Mouse (Mus musculus): Measurements from ENCODE around the gene Dtx3.
"Not testable (repeated sequence)": the region's sequence is repeated elsewhere in the genome, so short reads cannot be mapped to it uniquely, and the experiment has no call there.

Dtx3 gene

GRCm38 (mm10) chr10:127165654-127166403 lies 29.7 kb downstream of the Dtx3 start:
- no peak for DNase-seq (ENCODE audit: low read depth, low spot score)

- DNase-seq (ENCODE audit: low read depth, low spot score) = no peak
Observed at GRCm38 (mm10) chr10:127165354-127165653, 30.2 kb downstream of the Dtx3 start.

GRCm38 (mm10) chr10:127164631-127165353 lies 30.7 kb downstream of the Dtx3 start, which contains the start of gene B4galnt1:
Gene B4galnt1, plus strand, starts transcription at chr10:127165225.
- no peak for DNase-seq (ENCODE audit: low read depth, low spot score)

- no peak for DNase-seq (ENCODE audit: low read depth, low spot score)
Observed at GRCm38 (mm10) chr10:127164190-127164589, 31.3 kb downstream of the Dtx3 start.

- not testable (repeated sequence) for DNase-seq (ENCODE audit: low read depth, low spot score)
Observed at GRCm38 (mm10) chr10:127162771-127163261, 32.7 kb downstream of the Dtx3 start.

- no peak for DNase-seq (ENCODE audit: low read depth, low spot score)
Observed at GRCm38 (mm10) chr10:127160728-127161127, 34.8 kb downstream of the Dtx3 start.

GRCm38 (mm10) chr10:127160081-127160480 lies 35.4 kb downstream of the Dtx3 start:
- no peak for DNase-seq (ENCODE audit: low read depth, low spot score)

- DNase-seq (ENCODE audit: low read depth, low spot score) = no peak
Observed at GRCm38 (mm10) chr10:127158471-127158870, 37.1 kb downstream of the Dtx3 start.

GRCm38 (mm10) chr10:127156511-127156910 lies 39.0 kb downstream of the Dtx3 start:
- DNase-seq (ENCODE audit: low read depth, low spot score) = no peak

- no peak for DNase-seq (ENCODE audit: low read depth, low spot score)
Observed at GRCm38 (mm10) chr10:127156089-127156488, 39.4 kb downstream of the Dtx3 start.

- no peak for DNase-seq (ENCODE audit: low read depth, low spot score)
Observed at GRCm38 (mm10) chr10:127154652-127155051, 40.9 kb downstream of the Dtx3 start.

GRCm38 (mm10) chr10:127154241-127154640 lies 41.3 kb downstream of the Dtx3 start:
- DNase-seq (ENCODE audit: low read depth, low spot score) = no peak

- no peak for DNase-seq (ENCODE audit: low read depth, low spot score)
Observed at GRCm38 (mm10) chr10:127153323-127153722, 42.2 kb downstream of the Dtx3 start.

GRCm38 (mm10) chr10:127152556-127152955 lies 43.0 kb downstream of the Dtx3 start:
- not testable (repeated sequence) for DNase-seq (ENCODE audit: low read depth, low spot score)

GRCm38 (mm10) chr10:127151233-127151632 lies 44.3 kb downstream of the Dtx3 start:
- DNase-seq (ENCODE audit: low read depth, low spot score) = not testable (repeated sequence)

- DNase-seq (ENCODE audit: low read depth, low spot score) = no peak
Observed at GRCm38 (mm10) chr10:127150471-127150872, 45.1 kb downstream of the Dtx3 start.

GRCm38 (mm10) chr10:127147135-127147534 lies 48.4 kb downstream of the Dtx3 start:
- no peak for DNase-seq (ENCODE audit: low read depth, low spot score)

GRCm38 (mm10) chr10:127145303-127145702 lies 50.2 kb downstream of the Dtx3 start:
- DNase-seq (ENCODE audit: low read depth, low spot score) = no peak

GRCm38 (mm10) chr10:127144536-127144935 lies 51.0 kb downstream of the Dtx3 start:
- no peak for DNase-seq (ENCODE audit: low read depth, low spot score)

- no peak for DNase-seq (ENCODE audit: low read depth, low spot score)
Observed at GRCm38 (mm10) chr10:127143228-127143627, 52.3 kb downstream of the Dtx3 start.

- DNase-seq (ENCODE audit: low read depth, low spot score) = no peak
Observed at GRCm38 (mm10) chr10:127141500-127141899, 54.0 kb downstream of the Dtx3 start.

GRCm38 (mm10) chr10:127140971-127141370 lies 54.6 kb downstream of the Dtx3 start:
- no peak for DNase-seq (ENCODE audit: low read depth, low spot score)

Data from embryo, embryonic 11.5 days (tissue).